ENCODE assay signal across 8 mouse cellular contexts in genomic region chr12:80062410-80063401, GRCm38 (mm10). TPM values are rescaled to one million over a fixed set of nuclear protein-coding genes. Genes with fewer than 3 reads are reported as not detected.
DNase-seq lines count a peak whose midpoint lies in the region; ATAC-seq lines count a peak whose summit lies in the region.

No protein-coding gene starts in this region.

- no peak overlapping the region for H3K4me2 ChIP-seq in liver, embryonic 11.5 days
- peak overlapping the region; percentile 35 for H3K4me2 ChIP-seq in midbrain, embryonic 13.5 days (replicated peaks)

- H3K4me1 ChIP-seq in liver, embryonic 11.5 days (replicated peaks; ENCODE audit: control insufficient read depth, insufficient read depth, low read length) = peaks cover 43% of the 10 kb centered on the region
- peaks cover 59% of the 10 kb centered on the region for H3K4me1 ChIP-seq in heart, embryonic 10.5 days
- H3K4me1 ChIP-seq in midbrain, embryonic 13.5 days (replicated peaks) = peaks cover 58% of the 10 kb centered on the region

- WGBS in liver, embryonic 11.5 days = 37% methylated on average over 6 of the region's 6 CpGs
- whole genome bisulfite sequencing in heart, embryonic 10.5 days = 15% methylated on average over 6 of the region's 6 CpGs
- under 1% methylated on average over 6 of the region's 6 CpGs for WGBS in midbrain, embryonic 13.5 days

- peak overlapping the region; percentile 43 for H3K27ac ChIP-seq in liver, embryonic 11.5 days (ENCODE audit: low read depth, low read length)
- H3K27ac ChIP-seq in heart, embryonic 10.5 days = peak overlapping the region; percentile 93
- H3K27ac ChIP-seq in midbrain, embryonic 13.5 days = peak overlapping the region; percentile 85

- ATAC-seq in liver, embryonic 11.5 days (replicated peaks; ENCODE audit: low FRiP score) = no peak
- peak; percentile 97 for ATAC-seq in midbrain, embryonic 13.5 days

- DNase-seq in liver, embryonic 11.5 days (ENCODE audit: low spot score) = no peak
- DNase-seq in liver = no peak
- DNase-seq in embryo, embryonic 9.5 days (ENCODE audit: extremely low spot score) = peak; percentile 88
- no peak for DNase-seq in heart, embryonic 10.5 days (ENCODE audit: low spot score)
- DNase-seq in layer of hippocampus, postnatal 10 days (ENCODE audit: low spot score in 2 of 2) = peak; percentile 68 to 74
- DNase-seq in thymus, postnatal 4 days = peak; percentile 50
- DNase-seq in adrenal gland, postnatal 25 days = no peak

- H3K4me3 ChIP-seq in liver, embryonic 11.5 days (ENCODE audit: low read depth, low read length) = no peak overlapping the region
- H3K4me3 ChIP-seq in heart, embryonic 10.5 days = 0 out of 2 replicates have a peak overlapping the region, but pooled peaks have one; percentile 27
- H3K4me3 ChIP-seq in midbrain, embryonic 13.5 days (replicated peaks) = no peak overlapping the region

- no peaks in the 10 kb centered on the region for H3K9me3 ChIP-seq in liver, embryonic 11.5 days (ENCODE audit: control insufficient read depth, low read length)
- no peaks in the 10 kb centered on the region for H3K9me3 ChIP-seq in heart, embryonic 10.5 days
- H3K9me3 ChIP-seq in midbrain, embryonic 13.5 days = no peaks in the 10 kb centered on the region

- no peaks in the 10 kb centered on the region for H3K27me3 ChIP-seq in liver, embryonic 11.5 days (replicated peaks; ENCODE audit: control insufficient read depth, insufficient read depth, low read length)
- H3K27me3 ChIP-seq in heart, embryonic 10.5 days (ENCODE audit: insufficient read depth, poor library complexity, severe bottlenecking) = peaks cover 6% of the 10 kb centered on the region; the same call in 1 of the 2 replicates
- H3K27me3 ChIP-seq in midbrain, embryonic 13.5 days = no peaks in the 10 kb centered on the region

- H3K9ac ChIP-seq in liver, embryonic 11.5 days (ENCODE audit: low read depth, low read length) = no peak overlapping the region
- 0 out of 2 replicates have a peak overlapping the region, but pooled peaks have one; percentile 24 for H3K9ac ChIP-seq in midbrain, embryonic 13.5 days (replicated peaks)

- H3K36me3 ChIP-seq in liver, embryonic 11.5 days (ENCODE audit: control insufficient read depth, insufficient read depth, low read length) = no peaks in the 10 kb centered on the region
- no peaks in the 10 kb centered on the region for H3K36me3 ChIP-seq in heart, embryonic 10.5 days
- no peaks in the 10 kb centered on the region for H3K36me3 ChIP-seq in midbrain, embryonic 13.5 days

RNA-seq across cellular contexts. Expression of gene Zfp36l1, which starts 50.1 kb away (rescaled TPM):
- 69.6 and 72.7 TPM in 2 replicates for polyA plus RNA-seq in liver, embryonic 11.5 days (2014; fragmentation: Nextera tagmentation; extraction: Ambion mirVana)
- 90.2 and 114 TPM in 2 replicates for polyA plus RNA-seq in heart, embryonic 10.5 days (2016; fragmentation: Nextera tagmentation; extraction: Ambion mirVana)
- total RNA-seq in layer of hippocampus, postnatal 10 days (2021) = 10 to 100 TPM; 46.9 to 54.7 TPM
- polyA plus RNA-seq in midbrain, embryonic 13.5 days (2015; fragmentation: Nextera tagmentation; extraction: Ambion mirVana) = 51.7 and 60.1 TPM in 2 replicates
- 225 TPM in 2 replicates for total RNA-seq in adrenal gland, postnatal 25 days (2021)

Comparison
In these comparisons a context has a peak if more than half of its experiments do, and no peak if none do; other contexts are left out.
1. DNase-seq: peak in embryo, embryonic 9.5 days (single experiment), layer of hippocampus, postnatal 10 days (2 of 2) and thymus, postnatal 4 days (single experiment); none in liver, embryonic 11.5 days (single experiment), liver (single experiment), heart, embryonic 10.5 days (single experiment) and adrenal gland, postnatal 25 days (single experiment).
2. H3K27ac ChIP-seq: peak in every context shown above with its lines; median percentile 93 in heart, embryonic 10.5 days; 85 in midbrain, embryonic 13.5 days; 43 in liver, embryonic 11.5 days.